Mouse (Mus musculus): ENCODE data around the gene Pcsk5. TPM values are rescaled to one million over a fixed set of nuclear protein-coding genes. Genes with fewer than 3 reads are reported as not detected.

Gene Pcsk5
- total RNA-seq, 2 experiments from 2014 or later, result 12.7 to 15.5 TPM

- DNase-seq (ENCODE audit: extremely low spot score in 1 of 2, low spot score in 1 of 2), result no peak
Measured at GRCm38 (mm10) chr19:17409351-17409750, 428.1 kb downstream of the Pcsk5 start.

DNA sequence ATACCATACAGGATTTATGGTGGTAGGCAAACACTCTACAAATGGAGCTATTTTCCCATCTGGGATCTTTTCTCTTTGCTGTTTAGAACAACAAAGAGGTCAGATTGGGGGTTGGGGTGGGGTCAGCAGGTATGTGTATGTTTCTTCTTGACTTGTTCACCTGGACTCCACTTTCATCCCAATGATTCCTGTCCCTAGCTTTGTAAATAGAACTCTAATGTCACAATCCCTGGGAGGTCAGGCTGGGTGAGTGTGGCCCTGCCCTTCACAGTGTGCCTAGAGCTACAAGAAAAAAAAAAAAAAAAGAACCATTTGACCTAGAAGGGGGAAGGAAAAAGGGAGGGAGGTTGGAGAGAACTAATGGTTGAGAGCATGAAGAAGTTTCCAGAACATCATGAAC lies 428.8 kb downstream of the Pcsk5 start:
- no peak for DNase-seq (ENCODE audit: extremely low spot score in 1 of 2, low spot score in 1 of 2)

DNA sequence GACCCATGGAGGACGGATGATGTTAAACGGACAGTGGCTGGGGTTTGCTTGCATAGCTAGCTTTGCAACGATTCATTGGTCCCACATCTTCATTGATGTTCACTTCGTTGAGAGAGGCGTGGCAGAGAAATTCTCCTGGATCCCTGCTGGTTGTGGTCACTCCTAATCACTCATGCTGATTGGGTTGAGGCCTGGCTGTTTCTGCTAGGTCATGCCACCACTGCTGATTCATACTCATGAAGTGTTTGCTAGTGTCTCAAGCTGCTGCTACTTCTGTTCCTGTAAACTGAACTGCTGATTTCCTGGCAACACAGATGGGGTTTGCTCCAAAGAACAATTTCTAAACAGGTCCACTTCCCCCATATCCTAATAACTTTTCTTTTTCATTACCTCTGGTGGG lies 430.6 kb downstream of the Pcsk5 start:
- no peak for DNase-seq (ENCODE audit: extremely low spot score in 1 of 2, low spot score in 1 of 2)

DNA sequence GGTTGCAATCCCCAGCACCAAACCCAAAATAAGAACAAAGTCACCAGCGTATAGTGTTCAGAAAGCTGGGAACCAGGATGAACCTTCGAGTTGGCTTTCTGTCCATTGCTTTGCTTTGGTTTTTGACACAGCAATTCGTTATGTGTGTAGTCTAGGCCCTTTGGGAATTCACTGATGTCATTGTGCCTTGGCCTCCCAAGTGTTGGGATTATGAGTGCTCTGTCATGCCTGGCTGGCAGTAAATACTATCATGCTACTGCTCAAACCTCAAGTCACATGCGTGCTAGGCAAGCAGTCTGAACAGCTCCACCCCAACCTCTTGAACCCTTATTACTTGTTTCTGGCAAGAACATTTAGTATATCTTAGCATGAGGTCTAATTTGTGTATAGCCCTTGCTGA lies 434.3 kb downstream of the Pcsk5 start:
- DNase-seq (ENCODE audit: extremely low spot score in 1 of 2, low spot score in 1 of 2), result no peak

- DNase-seq (ENCODE audit: extremely low spot score in 1 of 2, low spot score in 1 of 2), result no peak
Measured at GRCm38 (mm10) chr19:17400571-17400970, 436.9 kb downstream of the Pcsk5 start.

GRCm38 (mm10) chr19:17399965-17400364 lies 437.5 kb downstream of the Pcsk5 start:
- no peak for DNase-seq (ENCODE audit: extremely low spot score in 1 of 2, low spot score in 1 of 2)

GRCm38 (mm10) chr19:17397922-17398321 lies 439.5 kb downstream of the Pcsk5 start:
- no peak for DNase-seq (ENCODE audit: extremely low spot score in 1 of 2, low spot score in 1 of 2)

DNA sequence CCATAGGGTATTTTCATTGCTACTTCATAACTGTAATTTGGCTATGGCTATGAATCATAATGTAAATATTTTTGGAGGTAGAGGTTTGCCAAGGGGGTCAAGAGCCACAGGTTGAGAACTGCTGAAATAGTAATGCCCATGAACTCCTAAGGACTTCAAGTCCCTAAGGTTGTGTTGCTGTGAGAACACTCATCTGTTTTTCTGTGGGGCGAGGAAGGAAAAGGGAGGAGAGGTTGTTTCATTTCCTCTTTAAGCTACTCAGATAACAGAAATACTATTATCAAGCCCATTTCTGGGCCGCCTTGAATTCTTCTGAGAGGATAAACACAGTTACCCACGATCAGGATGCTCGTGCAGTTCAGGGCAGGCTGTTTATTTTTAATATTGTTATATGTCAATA lies 440.6 kb downstream of the Pcsk5 start:
- no peak for DNase-seq (ENCODE audit: extremely low spot score in 1 of 2, low spot score in 1 of 2)

DNA sequence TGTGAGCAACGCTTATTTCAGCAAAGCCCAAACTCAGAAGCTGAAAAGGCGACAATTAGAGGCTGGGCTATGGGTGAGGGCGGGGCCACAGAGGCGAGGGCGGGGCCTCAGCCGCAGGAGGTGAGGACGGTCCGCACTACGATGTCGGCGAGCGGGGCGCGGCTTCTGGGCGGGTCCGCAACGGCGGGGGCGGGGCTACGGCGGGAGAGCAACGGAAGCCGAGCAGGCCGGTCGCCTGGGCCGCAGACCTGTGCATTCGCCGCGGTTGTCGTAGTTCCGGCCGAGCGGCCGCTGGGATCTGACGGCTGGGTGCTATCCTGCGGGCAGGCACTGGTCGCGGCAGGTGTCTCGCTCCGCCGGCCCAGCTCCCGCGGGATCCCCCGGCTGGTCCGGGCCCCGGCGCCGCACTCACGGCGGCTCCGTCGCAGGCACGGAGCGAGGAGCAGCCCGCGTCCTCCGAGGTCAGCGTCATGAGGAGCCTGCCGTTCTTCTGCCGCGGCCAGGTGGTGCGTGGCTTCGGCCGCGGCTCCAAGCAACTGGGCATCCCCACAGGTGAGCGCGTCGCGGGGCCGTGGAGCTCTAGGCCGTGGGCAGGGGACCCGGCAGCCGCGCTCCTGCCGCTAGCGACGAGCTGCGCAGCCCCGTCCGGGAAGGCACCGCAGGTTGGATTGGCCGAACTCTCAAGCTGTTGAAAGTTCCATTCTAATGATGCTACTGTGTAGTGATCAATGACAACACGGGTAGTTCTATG lies 443.4 kb downstream of the Pcsk5 start, which contains the start of gene Rfk:
Rfk (plus strand) TSS at position 203 of the 751 bp plus-strand sequence.
- peak; percentile 82 to 86 for DNase-seq (ENCODE audit: extremely low spot score in 1 of 2, low spot score in 1 of 2)

DNA sequence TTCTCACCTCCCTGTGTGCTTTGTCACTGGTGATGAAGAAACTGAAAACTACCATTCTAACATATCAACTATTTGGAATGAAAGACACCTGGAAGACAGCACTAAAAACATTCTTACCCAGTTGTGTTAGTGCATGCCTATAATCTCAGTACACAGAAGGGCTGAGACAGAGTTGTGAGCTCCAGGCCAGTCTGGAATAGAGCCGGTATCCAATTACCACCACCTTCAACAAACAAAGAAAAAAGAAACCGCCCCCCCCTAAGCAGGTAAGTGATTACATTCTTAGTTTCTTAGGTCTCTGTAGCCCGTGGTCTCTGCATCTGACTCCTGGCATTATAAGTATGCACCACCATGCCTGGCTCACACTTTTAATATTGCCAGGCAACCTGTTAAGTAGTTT lies 444.6 kb downstream of the Pcsk5 start:
- DNase-seq (ENCODE audit: extremely low spot score in 1 of 2, low spot score in 1 of 2), result no peak

GRCm38 (mm10) chr19:17388404-17388803 lies 449.0 kb downstream of the Pcsk5 start:
- DNase-seq (ENCODE audit: extremely low spot score in 1 of 2, low spot score in 1 of 2), result no peak

DNA sequence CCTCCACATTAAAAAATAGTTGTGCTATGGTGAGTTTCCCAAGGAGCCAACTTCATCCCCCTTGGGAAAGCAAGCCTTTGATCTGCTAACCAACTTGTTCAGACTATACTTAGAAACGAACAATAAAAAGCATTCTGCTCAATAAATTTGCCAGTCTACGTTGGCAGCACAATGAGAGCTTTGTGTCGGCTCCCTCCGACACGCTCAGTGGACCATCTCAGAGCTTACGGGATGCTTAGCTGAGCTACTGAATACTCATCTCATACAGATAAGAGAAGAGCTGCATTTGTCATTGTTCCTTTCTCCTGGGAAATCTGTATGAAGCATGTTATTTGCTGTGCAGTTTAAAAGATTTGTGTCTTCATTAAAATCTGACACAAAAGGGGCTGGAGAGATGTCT lies 451.0 kb downstream of the Pcsk5 start:
- DNase-seq (ENCODE audit: extremely low spot score in 1 of 2, low spot score in 1 of 2), result no peak

- DNase-seq (ENCODE audit: extremely low spot score in 1 of 2, low spot score in 1 of 2), result no peak
Measured at GRCm38 (mm10) chr19:17385426-17385825, 452.0 kb downstream of the Pcsk5 start.

DNA sequence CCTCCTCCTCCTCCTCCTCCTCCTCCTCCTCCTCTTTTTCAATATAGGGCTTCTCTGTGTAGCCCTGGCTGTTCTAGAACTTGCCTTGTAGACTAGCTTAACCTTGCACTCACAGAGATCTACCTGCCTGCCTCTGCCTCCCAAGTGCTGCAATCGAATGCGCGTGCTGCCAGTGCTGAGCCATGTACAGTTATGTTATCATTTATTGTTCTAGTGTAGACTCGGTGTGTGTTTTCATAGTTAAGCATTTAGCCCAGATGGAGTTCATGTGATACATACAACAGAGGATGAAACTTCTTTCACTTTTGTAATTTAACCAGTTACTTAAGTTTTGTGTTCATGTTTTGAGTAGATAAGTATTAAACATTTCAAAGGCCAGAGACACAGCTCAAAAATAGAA lies 452.4 kb downstream of the Pcsk5 start:
- DNase-seq (ENCODE audit: extremely low spot score in 1 of 2, low spot score in 1 of 2), result no peak

GRCm38 (mm10) chr19:17382807-17383397 lies 454.5 kb downstream of the Pcsk5 start:
- no peak for DNase-seq (ENCODE audit: extremely low spot score in 1 of 2, low spot score in 1 of 2)
